Mouse (Mus musculus) fat pad, adult 2 months (tissue): ENCODE measurements around the gene Gm13057.
"Not testable (repeated sequence)": the region's sequence is repeated elsewhere in the genome, so short reads cannot be mapped to it uniquely, and the experiment has no call there.

Experiments
- DNase-seq: peaks from one replicate; pipeline ENCODE4 v3.0.0-alpha.2; 2011; ENCODE audit warnings: low read depth, low spot score; ENCODE audit errors: extremely low read depth

Gene Gm13057

DNA sequence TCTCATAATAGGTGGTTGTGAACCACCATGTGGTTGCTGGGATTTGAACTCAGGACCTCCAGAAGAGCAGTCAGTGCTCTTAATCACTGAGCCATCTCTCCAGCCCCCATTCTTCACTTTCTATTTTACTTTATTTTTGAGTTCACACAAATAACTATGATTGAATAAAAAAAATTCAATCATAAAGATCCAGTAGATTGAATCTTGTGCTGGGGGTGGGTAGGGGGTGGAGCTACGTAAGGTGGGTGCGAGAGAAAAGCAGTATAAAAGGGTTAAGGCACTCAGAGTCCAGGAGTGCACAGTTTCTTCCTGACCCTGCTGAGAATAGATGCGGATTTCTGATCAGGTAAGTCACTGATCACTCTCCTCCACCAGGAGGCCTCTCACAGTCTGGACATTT is at the start of gene Gm13057, which contains the start of gene BC080695:
Gm13057 (plus strand) TSS at position 310 of the 400 bp plus-strand sequence.
BC080695 (plus strand) TSS at position 301 of the 400 bp plus-strand sequence.
- not testable (repeated sequence) for DNase-seq

DNA sequence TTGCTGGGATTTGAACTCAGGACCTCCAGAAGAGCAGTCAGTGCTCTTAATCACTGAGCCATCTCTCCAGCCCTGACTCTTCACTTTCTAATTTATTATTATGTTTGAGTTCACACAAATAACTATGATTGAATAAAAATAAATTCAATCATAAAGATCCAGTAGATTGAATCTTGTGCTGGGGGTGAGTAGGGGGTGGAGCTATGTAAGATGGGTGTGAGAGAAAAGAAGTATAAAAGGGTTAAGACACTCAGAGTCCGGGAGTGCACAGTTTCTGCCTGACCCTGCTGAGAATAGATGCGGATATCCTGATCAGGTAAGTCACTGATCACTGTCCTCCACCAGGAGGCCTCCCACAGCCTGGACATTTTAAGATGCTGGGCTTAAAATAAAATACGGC is 40.5 kb upstream of the Gm13057 start, which contains the start of gene Gm13043:
Gm13043 (plus strand) TSS at position 301 of the 400 bp plus-strand sequence.
- no peak for DNase-seq

DNA sequence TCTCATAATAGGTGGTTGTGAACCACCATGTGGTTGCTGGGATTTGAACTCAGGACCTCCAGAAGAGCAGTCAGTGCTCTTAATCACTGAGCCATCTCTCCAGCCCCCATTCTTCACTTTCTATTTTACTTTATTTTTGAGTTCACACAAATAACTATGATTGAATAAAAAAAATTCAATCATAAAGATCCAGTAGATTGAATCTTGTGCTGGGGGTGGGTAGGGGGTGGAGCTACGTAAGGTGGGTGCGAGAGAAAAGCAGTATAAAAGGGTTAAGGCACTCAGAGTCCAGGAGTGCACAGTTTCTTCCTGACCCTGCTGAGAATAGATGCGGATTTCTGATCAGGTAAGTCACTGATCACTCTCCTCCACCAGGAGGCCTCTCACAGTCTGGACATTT is 15.9 kb upstream of the Gm13057 start, which contains the start of gene Gm13040:
Gm13040 (plus strand) TSS at position 301 of the 400 bp plus-strand sequence.
- not testable (repeated sequence) for DNase-seq
